In genomic region chr7:29169231-29170065, GRCm38 (mm10) we compare ENCODE assay signal across 8 mouse cellular contexts. TPM values are rescaled to one million over a fixed set of nuclear protein-coding genes. Genes with fewer than 3 reads are reported as not detected.
DNase-seq lines count a peak whose midpoint lies in the region; ATAC-seq lines count a peak whose summit lies in the region.

No protein-coding gene starts in this region.

- peaks cover 61% of the 10 kb centered on the region for H3K4me1 ChIP-seq in megakaryocyte, embryonic 14.5 days

- ATAC-seq in inflammation-experienced regulatory T-cells, adult 6 months: peak; percentile 21

- H3K36me3 ChIP-seq in megakaryocyte, embryonic 14.5 days (replicated peaks; ENCODE audit: low read length): peaks cover 56% of the 10 kb centered on the region

- no peaks in the 10 kb centered on the region for H3K9me3 ChIP-seq in megakaryocyte, embryonic 14.5 days

- H3K27me3 ChIP-seq in megakaryocyte, embryonic 14.5 days (replicated peaks): peaks cover 2% of the 10 kb centered on the region

- H3K4me3 ChIP-seq in megakaryocyte, embryonic 14.5 days (replicated peaks): peak overlapping the region; percentile 95

- DNase-seq in spleen, postnatal 36 days (ENCODE audit: low spot score in 2 of 2): peak; percentile 28 to 41
- DNase-seq in spleen, postnatal 4 days (ENCODE audit: low spot score in 2 of 2): no peak
- DNase-seq in embryo, embryonic 11 days: peak; percentile 92
- DNase-seq in gastrocnemius, postnatal 36 days: peak; percentile 73 to 74
- peak; percentile 80 to 81 for DNase-seq in left cerebral cortex, postnatal 14 days (ENCODE audit: low spot score in 2 of 2)
- DNase-seq in right cerebral cortex, postnatal 36 days (ENCODE audit: low spot score in 2 of 2): peak; percentile 82

- intact Hi-C loops in gastrocnemius, postnatal 36 days (cut with DNase I): no loop called here
- intact Hi-C loops in left cerebral cortex, postnatal 14 days (cut with DNase I): loop anchor here (5.0 to 10.0 kb wide), 3 partner anchors 68 to 195 kb away; partner anchors contain the start of genes Dpf1 and Yif1b

RNA-seq across cellular contexts. Expression of gene Ggn, which starts 0.6 kb away (rescaled TPM):
- under 1 TPM; 0.25 to 0.26 TPM for total RNA-seq in gastrocnemius, postnatal 36 days (2021)
- not detected for polyA plus RNA-seq in inflammation-experienced regulatory T-cells, adult 6 months (2017; shearing (Covaris generic))
- 1 to 10 TPM in 1 of 2 experiments, under 1 TPM in 1; 0.92 to 1.2 TPM for total RNA-seq in left cerebral cortex, postnatal 14 days (2021)
- 16.0 and 26.1 TPM in 2 replicates for polyA plus RNA-seq in megakaryocyte, embryonic 14.5 days (2012; ENCODE audit: insufficient read depth, low replicate concordance)

RNA-seq across cellular contexts. Expression of gene Spred3, which starts 0.8 kb away (rescaled TPM):
- 1 to 10 TPM in 1 of 2 experiments, under 1 TPM in 1; 0.59 to 1.2 TPM for total RNA-seq in gastrocnemius, postnatal 36 days (2021)
- polyA plus RNA-seq in inflammation-experienced regulatory T-cells, adult 6 months (2017; shearing (Covaris generic)): under 1 TPM; 0.18 to 0.46 (median 0.46) TPM
- 10 to 100 TPM; 45.7 to 48.0 TPM for total RNA-seq in left cerebral cortex, postnatal 14 days (2021)
- polyA plus RNA-seq in megakaryocyte, embryonic 14.5 days (2012; ENCODE audit: insufficient read depth, low replicate concordance): 5.9 and 7.0 TPM in 2 replicates

RNA-seq across cellular contexts. Expression of gene Psmd8, which starts 11.1 kb away (rescaled TPM):
- total RNA-seq in gastrocnemius, postnatal 36 days (2021): 100 to 1,000 TPM; 155 to 172 TPM
- polyA plus RNA-seq in inflammation-experienced regulatory T-cells, adult 6 months (2017; shearing (Covaris generic)): 100 to 1,000 TPM; 174 to 249 (median 197) TPM
- 100 to 1,000 TPM; 161 to 165 TPM for total RNA-seq in left cerebral cortex, postnatal 14 days (2021)
- polyA plus RNA-seq in megakaryocyte, embryonic 14.5 days (2012; ENCODE audit: insufficient read depth, low replicate concordance): 131 and 177 TPM in 2 replicates

RNA-seq across cellular contexts. Expression of gene Fam98c, which starts 13.4 kb away (rescaled TPM):
- 10 to 100 TPM; 10.7 to 11.7 TPM for total RNA-seq in gastrocnemius, postnatal 36 days (2021)
- 10 to 100 TPM in 2 of 3 experiments, 1 to 10 TPM in 1; 6.5 to 11.3 (median 11.3) TPM for polyA plus RNA-seq in inflammation-experienced regulatory T-cells, adult 6 months (2017; shearing (Covaris generic))
- total RNA-seq in left cerebral cortex, postnatal 14 days (2021): 10 to 100 TPM; 32.7 to 37.5 TPM
- polyA plus RNA-seq in megakaryocyte, embryonic 14.5 days (2012; ENCODE audit: insufficient read depth, low replicate concordance): 75.5 and 135 TPM in 2 replicates

RNA-seq across cellular contexts. Expression of gene Rasgrp4, which starts 34.8 kb away (rescaled TPM):
- under 1 TPM; 0.54 to 0.77 TPM for total RNA-seq in gastrocnemius, postnatal 36 days (2021)
- polyA plus RNA-seq in inflammation-experienced regulatory T-cells, adult 6 months (2017; shearing (Covaris generic)): 1 to 10 TPM in 1 of 3 experiments, under 1 TPM in 2; 0.45 to 1.1 (median 0.95) TPM
- 1 to 10 TPM; 1.8 to 2.2 TPM for total RNA-seq in left cerebral cortex, postnatal 14 days (2021)
- 1.9 and 7.5 TPM in 2 replicates for polyA plus RNA-seq in megakaryocyte, embryonic 14.5 days (2012; ENCODE audit: insufficient read depth, low replicate concordance)

Comparison
In these comparisons a context has a peak if more than half of its experiments do, and no peak if none do; other contexts are left out.
1. DNase-seq: peak in spleen, postnatal 36 days (2 of 2), embryo, embryonic 11 days (single experiment), gastrocnemius, postnatal 36 days (2 of 2), left cerebral cortex, postnatal 14 days (2 of 2) and right cerebral cortex, postnatal 36 days (2 of 2); none in spleen, postnatal 4 days (0 of 2).
2. RNA of gene Spred3, which starts 0.8 kb away (total RNA-seq): 45.7 to 48.0 TPM in left cerebral cortex, postnatal 14 days; 0.59 to 1.2 TPM in gastrocnemius, postnatal 36 days; every median in the first group is over 10 times any median in the second.